Mouse (Mus musculus): ENCODE data around the gene Trpc1.

DNA sequence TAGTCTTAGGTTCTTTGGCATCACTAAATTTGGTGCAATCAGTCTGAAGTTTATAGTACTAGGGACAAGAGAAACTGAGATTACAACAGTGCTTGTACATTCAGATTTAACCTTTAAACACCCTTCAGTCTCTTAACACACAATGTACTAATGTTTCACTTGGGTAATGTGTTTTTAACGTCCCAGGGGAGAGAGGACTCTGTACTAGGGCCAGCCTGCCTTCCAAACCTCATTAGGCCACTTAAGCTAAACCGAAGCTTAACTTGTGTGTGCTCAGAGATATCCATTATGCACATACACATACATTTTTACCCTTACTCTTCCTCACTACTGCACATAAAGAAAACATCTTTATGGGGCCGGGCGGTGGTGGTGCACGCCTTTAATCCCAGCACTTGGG is 2.9 kb downstream of the Trpc1 start:
- no peak for TF ChIP-seq POLR2A (IDR thresholded peaks at IDR 0.05; ENCODE audit: borderline replicate concordance, extremely low read depth, insufficient read depth, insufficient read length, poor library complexity, severe bottlenecking)
- TF ChIP-seq CTCF (IDR thresholded peaks at IDR 0.05; ENCODE audit: borderline replicate concordance, extremely low read depth, insufficient read depth, insufficient read length): no peak

Data from brain, embryonic 14.5 days (tissue).